Mouse (Mus musculus) stomach, embryonic 14.5 days (tissue): ENCODE results near the gene Phkb. TPM values are rescaled to one million over a fixed set of nuclear protein-coding genes. Genes with fewer than 3 reads are reported as not detected.
"Not testable (repeated sequence)": the region's sequence is repeated elsewhere in the genome, so short reads cannot be mapped to it uniquely, and the experiment has no call there.

Experiments
- ATAC-seq: fragments of 200-750 bp; cut with Nextera tagmentation; 2 replicates; pipeline ENCODE4 v1.8.0; 2017; ENCODE audit warnings: low read depth, moderate TSS enrichment; ENCODE audit not compliant: insufficient number of reproducible peaks, insufficient read depth, low FRiP score
- H3K27ac ChIP-seq: fragments of 300-500 bp; sonication (generic); 2 replicates; pipeline ENCODE4 v1.5.1; 2014; ENCODE audit warnings: mild to moderate bottlenecking, low read length, moderate library complexity, mixed read lengths
- H3K27me3 ChIP-seq: fragments of 300-500 bp; sonication (generic); 2 replicates; pipeline ENCODE4 v1.6.1; 2014; ENCODE audit warnings: low read length, control low read depth, mixed read lengths; ENCODE audit not compliant: control insufficient read depth, insufficient read depth
- H3K36me3 ChIP-seq: fragments of 300-500 bp; sonication (generic); 2 replicates; pipeline ENCODE4 v1.6.1; 2014; ENCODE audit warnings: mild to moderate bottlenecking, control low read depth, low read length, moderate library complexity, mixed read lengths; ENCODE audit not compliant: control insufficient read depth, insufficient read depth
- H3K4me1 ChIP-seq: fragments of 300-500 bp; sonication (generic); 2 replicates; pipeline ENCODE4 v1.6.1; 2014; ENCODE audit warnings: low read length, control low read depth, mixed read lengths; ENCODE audit not compliant: control insufficient read depth, insufficient read depth
- H3K4me2 ChIP-seq: fragments of 300-500 bp; sonication (generic); replicated peaks from 2 replicates; pipeline ENCODE4 v1.6.1; 2014; ENCODE audit warnings: low read depth, low read length, control low read depth
- H3K4me3 ChIP-seq: fragments of 300-500 bp; sonication (generic); 2 replicates; pipeline ENCODE4 v1.5.1; 2014; ENCODE audit warnings: low read depth, low read length, control low read depth
- H3K9ac ChIP-seq: fragments of 300-500 bp; sonication (generic); replicated peaks from 2 replicates; pipeline ENCODE4 v1.6.1; 2014; ENCODE audit warnings: low read depth, mild to moderate bottlenecking, control low read depth, low read length, moderate library complexity, mixed read lengths
- H3K9me3 ChIP-seq: fragments of 300-500 bp; sonication (generic); 2 replicates; pipeline ENCODE4 v1.6.1; 2016; ENCODE audit warnings: low read depth, low read length, control low read depth; ENCODE audit not compliant: control insufficient read depth
- WGBS: fragments of 180-500 bp; shearing (Covaris S2); extraction: QIAGEN DNeasy Blood & Tissue Kit; methylation state at CpG from one replicate; pipeline ENCODE4 v1.1.7; 2014; 5-methylcytosine and 5-hydroxymethylcytosine counted together
- polyA plus RNA-seq: library from polyadenylated mRNA; unstranded; fragments of >200 nt; fragmentation: Nextera tagmentation; extraction: Ambion mirVana; gene quantifications from 2 replicates; pipeline ENCODE4 v1.2.1, GENCODE M21; 2014

Phkb gene
- 60.6 and 65.2 TPM in 2 replicates for polyA plus RNA-seq

DNA sequence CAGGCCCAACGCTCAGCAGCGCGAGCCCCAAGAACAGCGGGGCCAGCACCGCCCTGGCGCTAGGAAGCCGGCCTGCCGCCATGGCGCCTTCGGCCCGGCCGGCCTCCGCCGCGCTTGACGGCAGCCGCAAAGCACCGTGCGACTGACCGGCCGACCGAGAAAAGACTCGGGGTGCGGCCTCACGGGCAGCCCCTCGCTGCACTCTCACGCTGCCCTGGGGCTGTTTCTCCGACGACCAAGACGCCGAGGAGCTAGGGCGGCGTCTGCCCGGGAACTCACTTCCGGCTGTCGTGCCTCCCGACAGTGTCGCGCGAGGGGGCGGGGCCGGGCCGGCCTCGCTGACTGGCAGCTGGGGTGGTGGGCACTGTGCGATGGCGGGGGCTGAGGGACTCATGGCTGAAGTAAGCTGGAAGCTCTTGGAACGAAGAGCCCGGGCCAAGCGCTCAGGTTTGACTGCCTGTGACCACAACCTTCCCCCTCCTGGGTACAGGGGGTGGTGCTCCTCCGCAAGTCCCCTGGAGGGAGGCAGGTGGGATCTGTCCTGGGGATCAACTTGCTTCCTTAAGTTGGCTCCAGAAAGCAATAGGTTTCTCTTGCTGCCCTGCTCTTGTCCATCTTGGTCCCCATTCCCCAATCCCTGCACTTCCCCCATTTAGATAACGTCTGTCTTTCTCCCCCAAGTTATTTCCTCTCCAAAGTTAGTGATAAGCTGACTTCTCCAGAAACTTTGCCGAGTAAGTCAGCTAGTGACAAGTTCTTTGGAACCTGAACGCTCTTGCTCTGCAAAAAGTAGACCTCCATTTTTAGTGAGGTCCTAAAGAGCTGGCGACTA lies at the start of gene Phkb, which contains the start of gene Itfg1:
Phkb (plus strand) TSS at position 303 of the 832 bp plus-strand sequence.
Itfg1 (minus strand) TSS at position 265 of the 832 bp plus-strand sequence.
- ATAC-seq: peak; percentile 94
- Histone ChIP-seq H3K4me1 (0 out of 2 replicates have a peak, but pooled peaks cover 2% of the 10 kb centered on the region), H3K27ac (peak within 1 kb of the TSS; percentile 97), H3K4me3 (peak within 1 kb of the TSS; percentile 79), H3K36me3 (no peaks in the 10 kb centered on the region; the same call in 1 of the 2 replicates), H3K27me3 (no peaks in the 10 kb centered on the region), H3K9me3 (no peaks in the 10 kb centered on the region), H3K9ac (peak within 1 kb of the TSS; percentile 87), H3K4me2 (peak within 1 kb of the TSS; percentile 54)
- WGBS: under 1% methylated on average over 53 of the region's 54 CpGs

DNA sequence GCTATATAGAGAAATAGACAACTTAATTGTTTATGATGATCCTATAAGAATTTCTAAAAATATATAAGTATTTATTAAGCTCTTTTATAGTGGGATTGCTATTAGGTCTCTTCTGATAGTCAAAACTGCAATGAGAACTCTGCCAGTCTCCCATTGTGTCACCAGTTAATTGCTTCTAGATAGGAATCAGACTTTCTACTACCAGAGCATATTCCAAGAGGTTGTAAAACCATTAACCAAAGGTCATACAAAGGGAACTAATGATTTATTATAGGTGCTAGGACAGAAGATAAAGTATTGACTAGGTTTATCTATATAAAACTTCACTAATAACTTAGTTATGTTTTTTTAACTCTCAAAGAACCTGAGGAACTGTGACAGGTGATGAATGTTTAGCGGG lies 44.4 kb upstream of the Phkb start:
- not testable (repeated sequence) for H3K36me3 ChIP-seq, H3K9ac ChIP-seq, H3K27ac ChIP-seq, ATAC-seq, H3K4me1 ChIP-seq, H3K9me3 ChIP-seq, H3K4me3 ChIP-seq, H3K27me3 ChIP-seq, H3K4me2 ChIP-seq
- WGBS: 71% methylated on average over 1 of the region's 1 CpGs

DNA sequence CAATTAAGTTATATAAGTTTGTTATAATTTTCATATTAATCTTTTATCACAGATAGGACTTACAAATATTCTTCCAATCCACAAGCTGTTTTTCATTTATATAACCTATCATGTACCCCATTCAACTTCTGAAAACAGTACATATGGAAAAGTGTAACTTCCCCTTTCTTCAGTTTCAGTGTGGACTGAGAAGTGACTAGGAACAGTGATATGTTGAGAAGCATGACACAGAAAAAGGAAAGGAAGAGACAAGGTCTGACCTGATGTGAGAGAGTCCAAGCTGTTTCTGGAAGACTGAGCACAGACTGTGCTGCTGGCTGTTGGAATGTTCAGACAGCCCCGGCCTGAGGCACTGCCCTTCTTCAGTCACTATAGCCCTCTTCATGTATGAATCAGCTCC lies 40.6 kb upstream of the Phkb start:
- Histone ChIP-seq H3K4me1 (no peaks in the 10 kb centered on the region), H3K4me2 (no peak overlapping the region), H3K9ac (no peak overlapping the region), H3K9me3 (no peaks in the 10 kb centered on the region), H3K4me3 (no peak overlapping the region), H3K36me3 (peaks cover 9% of the 10 kb centered on the region; the same call in 1 of the 2 replicates), H3K27ac (no peak overlapping the region), H3K27me3 (no peaks in the 10 kb centered on the region)
- ATAC-seq: no peak
- WGBS: 97% methylated on average over 1 of the region's 1 CpGs

DNA sequence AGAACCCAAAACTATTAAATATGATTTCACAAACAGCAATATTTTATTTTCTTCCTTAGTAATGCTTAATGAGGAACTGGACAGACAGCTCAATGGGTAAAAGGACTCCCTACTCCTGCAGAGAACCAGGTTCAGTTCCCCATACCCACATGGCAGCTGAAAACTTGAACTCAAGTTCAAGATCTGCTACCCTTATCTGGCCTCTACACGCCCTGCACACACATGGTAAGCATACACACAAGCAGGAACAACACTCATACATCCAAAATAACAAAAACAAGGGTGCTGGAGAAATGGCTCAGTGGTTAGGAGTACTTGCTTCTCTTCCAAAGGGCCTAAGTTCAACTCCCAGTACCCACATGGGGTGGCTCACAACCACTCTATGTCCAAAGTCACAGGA lies 39.4 kb upstream of the Phkb start:
- H3K4me3 ChIP-seq: no peak overlapping the region
- H3K27me3 ChIP-seq: no peaks in the 10 kb centered on the region
- H3K4me1 ChIP-seq: no peaks in the 10 kb centered on the region
- ATAC-seq: no peak
- H3K27ac ChIP-seq: no peak overlapping the region
- H3K9me3 ChIP-seq: no peaks in the 10 kb centered on the region
- H3K36me3 ChIP-seq: peaks cover 9% of the 10 kb centered on the region; the same call in 1 of the 2 replicates
- H3K4me2 ChIP-seq: no peak overlapping the region
- 77% methylated on average over 1 of the region's 1 CpGs for WGBS
- H3K9ac ChIP-seq: no peak overlapping the region

DNA sequence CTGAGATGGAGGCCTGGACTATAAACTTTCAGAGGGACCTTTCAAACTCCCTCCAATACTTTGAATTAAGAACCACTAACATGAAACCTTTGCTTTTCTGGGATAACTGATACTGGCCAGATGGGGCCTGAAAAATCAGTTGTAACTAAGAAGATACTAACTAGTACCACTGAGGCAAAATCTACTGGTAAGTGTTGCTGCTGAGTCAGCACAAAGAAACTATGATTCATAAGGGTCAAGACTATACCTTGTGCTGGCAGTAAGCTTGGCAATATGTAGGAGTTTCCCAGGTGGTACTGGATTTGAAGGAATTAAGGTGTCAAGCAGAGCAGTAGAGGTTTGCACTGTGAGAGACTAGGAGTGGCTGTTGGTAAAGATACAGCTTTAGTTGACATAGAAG lies 27.1 kb upstream of the Phkb start:
- ATAC-seq: no peak
- no peaks in the 10 kb centered on the region for H3K9me3 ChIP-seq
- H3K9ac ChIP-seq: no peak overlapping the region
- H3K4me1 ChIP-seq: no peaks in the 10 kb centered on the region
- no peak overlapping the region for H3K4me2 ChIP-seq
- H3K27me3 ChIP-seq: no peaks in the 10 kb centered on the region
- no peak overlapping the region for H3K27ac ChIP-seq
- no peak overlapping the region for H3K4me3 ChIP-seq
- no peaks in the 10 kb centered on the region for H3K36me3 ChIP-seq

DNA sequence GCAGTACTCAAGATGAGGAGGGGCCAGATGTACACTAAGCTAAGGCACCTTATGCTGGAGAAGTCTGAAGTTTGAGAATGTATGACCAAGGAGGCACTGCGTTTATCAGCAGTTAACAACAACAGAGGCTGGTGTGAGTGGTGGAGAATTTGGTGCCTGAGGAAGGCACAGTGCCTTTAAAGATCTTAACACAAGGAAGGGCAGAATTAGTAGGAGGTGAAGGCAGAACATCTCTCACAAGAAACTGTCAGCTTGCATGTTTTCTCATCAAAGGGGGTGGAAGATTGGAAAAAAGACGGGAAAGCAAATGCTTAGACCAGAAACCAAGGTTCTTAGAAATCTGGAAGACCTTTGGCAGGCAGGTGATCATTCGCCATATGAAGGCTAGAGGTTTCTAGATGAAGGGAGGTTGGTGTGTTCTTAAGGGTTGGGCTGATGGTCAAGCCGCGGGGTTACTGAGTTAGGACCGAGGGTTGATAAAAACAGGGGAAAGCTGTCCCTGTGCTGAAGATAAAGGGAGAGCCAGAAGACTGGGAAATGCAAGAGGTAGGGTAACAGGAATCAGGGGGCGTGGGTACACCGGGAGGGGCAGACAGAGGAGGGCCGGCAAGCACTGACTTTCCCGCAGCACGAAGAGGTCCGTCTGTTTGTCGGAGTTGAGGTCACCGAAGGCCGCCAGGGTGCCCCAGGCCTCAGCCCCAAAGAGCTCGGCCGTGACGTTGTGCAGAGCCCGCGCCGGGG lies 673 bp upstream of the Phkb start:
- Histone ChIP-seq H3K27me3 (no peaks in the 10 kb centered on the region), H3K4me2 (peak overlapping the region; percentile 54), H3K9me3 (no peaks in the 10 kb centered on the region), H3K4me3 (peak overlapping the region; percentile 79), H3K27ac (peak overlapping the region; percentile 97), H3K4me1 (0 out of 2 replicates have a peak, but pooled peaks cover 2% of the 10 kb centered on the region), H3K9ac (peak overlapping the region; percentile 87), H3K36me3 (no peaks in the 10 kb centered on the region; the same call in 1 of the 2 replicates)
- 2% methylated on average over 21 of the region's 21 CpGs for WGBS
- ATAC-seq: no peak; the same call in 1 of the 2 replicates

DNA sequence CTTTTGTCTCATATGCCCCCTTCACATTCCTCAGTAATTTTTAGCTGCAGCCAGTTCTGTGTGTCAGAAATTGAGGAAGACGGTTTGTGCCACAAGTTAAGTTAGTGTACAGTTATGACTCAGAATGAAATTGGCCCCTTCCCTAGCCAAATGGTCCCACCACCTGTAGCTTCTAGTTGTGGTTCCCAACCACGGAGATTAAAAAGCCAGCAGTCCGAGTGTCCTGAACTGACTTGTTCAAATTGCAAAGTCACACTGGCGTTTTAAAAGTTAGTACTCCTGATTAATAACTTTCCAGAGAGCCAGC lies 683 bp downstream of the Phkb start:
- Histone ChIP-seq H3K4me1 (0 out of 2 replicates have a peak, but pooled peaks cover 2% of the 10 kb centered on the region), H3K4me2 (peak overlapping the region; percentile 54), H3K36me3 (no peaks in the 10 kb centered on the region), H3K27ac (no peak overlapping the region), H3K9ac (no peak overlapping the region), H3K4me3 (peak overlapping the region; percentile 79), H3K9me3 (no peaks in the 10 kb centered on the region), H3K27me3 (no peaks in the 10 kb centered on the region)
- ATAC-seq: no peak
- WGBS: 6% methylated on average over 4 of the region's 4 CpGs

DNA sequence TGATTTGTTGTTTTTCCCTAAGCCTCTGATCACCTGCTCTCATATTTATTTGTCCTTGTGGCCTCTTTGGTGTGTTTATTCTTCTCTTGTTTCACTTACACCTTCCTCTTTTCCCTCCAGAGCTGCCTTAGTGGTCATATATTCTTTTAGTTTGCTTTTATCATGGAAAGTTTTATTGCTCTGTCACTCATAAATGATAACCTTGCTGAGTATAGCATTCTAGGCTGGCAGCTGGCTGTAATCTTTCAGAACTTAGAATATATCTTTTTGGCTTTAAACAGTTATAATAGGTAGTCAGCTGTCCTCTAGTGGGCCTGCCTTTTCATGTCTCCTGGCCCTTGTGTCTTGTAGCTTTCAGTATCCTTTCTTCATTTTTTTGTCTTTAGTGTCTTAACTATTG lies 5.1 kb downstream of the Phkb start:
- H3K27me3 ChIP-seq: no peaks in the 10 kb centered on the region
- H3K27ac ChIP-seq: no peak overlapping the region
- no peaks in the 10 kb centered on the region for H3K9me3 ChIP-seq
- no peak for ATAC-seq
- H3K9ac ChIP-seq: no peak overlapping the region
- no peak overlapping the region for H3K4me2 ChIP-seq
- no peaks in the 10 kb centered on the region for H3K36me3 ChIP-seq
- no peaks in the 10 kb centered on the region for H3K4me1 ChIP-seq
- H3K4me3 ChIP-seq: no peak overlapping the region
